Mouse (Mus musculus): ENCODE measurements around the gene Tspan15. TPM values are rescaled to one million over a fixed set of nuclear protein-coding genes. Genes with fewer than 3 reads are reported as not detected.

The Tspan15 gene
- polyA plus RNA-seq (2016; fragmentation: Nextera tagmentation; extraction: Ambion mirVana), result 11.7 and 12.5 TPM in 2 replicates

DNA sequence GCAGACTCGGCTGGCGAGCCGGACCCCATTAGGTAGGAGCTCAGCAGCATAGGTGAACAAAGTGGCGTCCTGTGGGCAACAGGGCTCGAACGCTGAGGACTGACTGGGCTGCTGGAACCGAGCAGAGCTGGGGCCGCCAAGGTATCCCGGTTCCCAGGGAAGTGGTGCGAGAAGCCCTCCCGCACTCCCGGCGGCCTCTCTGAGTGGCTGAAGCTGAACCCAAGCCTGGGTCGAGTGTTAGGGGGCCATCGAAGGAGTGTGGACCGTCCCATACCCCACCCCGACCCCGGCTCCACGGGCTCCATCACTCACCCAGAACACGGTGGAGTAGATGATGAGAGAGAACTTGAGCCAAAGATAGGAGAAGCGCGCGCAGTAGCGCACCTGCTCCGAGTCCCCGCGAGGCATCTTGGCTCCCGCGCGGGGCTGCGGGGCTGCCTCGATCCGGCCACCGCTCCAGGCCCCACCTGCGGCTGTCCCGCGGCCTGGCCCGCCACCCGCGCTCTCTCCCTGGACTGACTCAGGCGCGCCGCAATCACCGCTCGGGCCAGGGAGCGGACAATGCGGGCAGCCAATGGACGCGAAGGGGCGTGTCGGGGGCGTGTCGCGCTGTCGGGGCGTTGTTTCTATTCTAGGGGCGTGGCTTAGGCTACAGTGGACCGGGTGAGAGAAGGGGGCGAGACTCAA is at the start of gene Tspan15:
TSS of gene Tspan15 (minus strand) at position 544 of the 687 bp plus-strand sequence.
- Histone ChIP-seq H3K4me1 (peaks cover 6% of the 10 kb centered on the region), H3K4me3 (peak within 1 kb of the TSS; percentile 64), H3K9ac (replicated peaks) (peak within 1 kb of the TSS; percentile 63), H3K27me3 (peaks cover 35% of the 10 kb centered on the region), H3K9me3 (no peaks in the 10 kb centered on the region), H3K4me2 (replicated peaks) (peak within 1 kb of the TSS; percentile 91), H3K27ac (replicated peaks) (no peak within 1 kb of the TSS), H3K36me3 (no peaks in the 10 kb centered on the region)
- WGBS, result under 1% methylated on average over 59 of the region's 59 CpGs
- ATAC-seq (ENCODE audit: low FRiP score, low read depth), result peak; percentile 98

DNA sequence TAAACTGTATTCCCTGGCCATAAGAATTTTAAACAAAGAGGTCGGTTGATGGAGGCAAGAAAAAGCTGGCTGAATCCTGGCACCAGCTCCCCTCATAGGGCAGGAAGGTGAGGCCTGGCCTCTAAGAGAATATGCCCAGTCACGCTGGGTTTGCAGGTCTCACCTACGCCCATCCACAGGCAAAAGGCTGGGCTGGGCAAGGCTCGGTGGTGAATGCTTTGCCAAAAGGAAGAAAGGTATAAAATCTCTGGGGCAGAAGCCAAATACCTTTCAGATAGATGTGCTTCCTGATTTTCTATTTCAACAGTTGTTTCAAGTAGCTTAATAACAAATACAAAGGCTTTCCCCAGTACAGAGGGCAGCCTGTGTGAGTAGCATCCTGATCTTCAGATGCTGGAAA is 48.6 kb upstream of the Tspan15 start:
- Histone ChIP-seq H3K9ac (replicated peaks) (no peak overlapping the region), H3K4me3 (no peak overlapping the region), H3K36me3 (peaks cover 28% of the 10 kb centered on the region), H3K27ac (replicated peaks) (no peak overlapping the region), H3K4me1 (no peaks in the 10 kb centered on the region), H3K4me2 (replicated peaks) (no peak overlapping the region), H3K27me3 (no peaks in the 10 kb centered on the region), H3K9me3 (0 out of 2 replicates have a peak, but pooled peaks cover 2% of the 10 kb centered on the region)
- ATAC-seq (ENCODE audit: low FRiP score, low read depth), result no peak
- 85% methylated on average over 4 of the region's 4 CpGs for WGBS

- Histone ChIP-seq H3K36me3 (peaks cover 26% of the 10 kb centered on the region), H3K4me3 (no peak overlapping the region), H3K4me1 (no peaks in the 10 kb centered on the region), H3K9me3 (0 out of 2 replicates have a peak, but pooled peaks cover 2% of the 10 kb centered on the region), H3K9ac (replicated peaks) (no peak overlapping the region), H3K4me2 (replicated peaks) (no peak overlapping the region), H3K27ac (replicated peaks) (no peak overlapping the region), H3K27me3 (no peaks in the 10 kb centered on the region)
- WGBS, result 47% methylated on average over 3 of the region's 3 CpGs
- ATAC-seq (ENCODE audit: low FRiP score, low read depth), result no peak
Observed at GRCm38 (mm10) chr10:62279066-62279465, 48.0 kb upstream of the Tspan15 start.

- WGBS, result 97% methylated on average over 18 of the region's 19 CpGs
- no peak overlapping the region for H3K27ac ChIP-seq (replicated peaks)
- H3K27me3 ChIP-seq, result no peaks in the 10 kb centered on the region
- no peak overlapping the region for H3K9ac ChIP-seq (replicated peaks)
- no peak overlapping the region for H3K4me2 ChIP-seq (replicated peaks)
- 0 out of 2 replicates have a peak, but pooled peaks cover 2% of the 10 kb centered on the region for H3K9me3 ChIP-seq
- H3K36me3 ChIP-seq, result peaks cover 19% of the 10 kb centered on the region
- no peak for ATAC-seq (ENCODE audit: low FRiP score, low read depth)
- no peaks in the 10 kb centered on the region for H3K4me1 ChIP-seq
- H3K4me3 ChIP-seq, result no peak overlapping the region
Observed at GRCm38 (mm10) chr10:62277499-62278293, 46.6 kb upstream of the Tspan15 start.

- ATAC-seq (ENCODE audit: low FRiP score, low read depth), result no peak
- Histone ChIP-seq H3K36me3 (peaks cover 18% of the 10 kb centered on the region), H3K4me2 (replicated peaks) (no peak overlapping the region), H3K27ac (replicated peaks) (no peak overlapping the region), H3K9ac (replicated peaks) (no peak overlapping the region), H3K9me3 (0 out of 2 replicates have a peak, but pooled peaks cover under 1% of the 10 kb centered on the region), H3K4me1 (no peaks in the 10 kb centered on the region), H3K27me3 (no peaks in the 10 kb centered on the region), H3K4me3 (no peak overlapping the region)
- 47% methylated on average over 4 of the region's 4 CpGs for WGBS
Observed at GRCm38 (mm10) chr10:62275235-62275634, 44.2 kb upstream of the Tspan15 start.

- 87% methylated on average over 16 of the region's 16 CpGs for WGBS
Observed at GRCm38 (mm10) chr10:62269278-62269677, 38.2 kb upstream of the Tspan15 start.

DNA sequence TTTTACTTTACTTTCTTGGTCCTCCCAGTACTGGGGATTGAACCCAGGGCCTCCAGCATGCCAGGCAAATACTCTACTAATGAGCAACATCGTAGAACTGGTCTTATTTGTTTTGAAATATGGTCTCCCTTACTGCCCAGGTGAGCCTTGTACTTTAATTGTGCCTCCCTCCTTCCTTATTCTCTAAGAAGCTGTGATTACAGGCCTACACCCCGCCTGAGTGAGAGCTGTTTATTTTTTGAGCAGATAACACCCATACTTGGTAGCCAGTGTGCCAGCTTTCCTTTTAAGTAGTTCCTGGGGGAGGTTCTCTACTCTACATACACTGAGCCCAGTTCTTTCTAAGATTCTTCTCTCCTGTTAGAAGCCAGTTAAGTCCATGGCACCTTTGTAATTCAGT is 33.2 kb upstream of the Tspan15 start:
- H3K9ac ChIP-seq (replicated peaks), result no peak overlapping the region

More at GRCm38 (mm10) chr10:62269278-62269677, 38.2 kb upstream of the Tspan15 start:
- Histone ChIP-seq H3K4me1 (no peaks in the 10 kb centered on the region), H3K36me3 (peaks cover 17% of the 10 kb centered on the region), H3K9ac (replicated peaks) (no peak overlapping the region), H3K4me2 (replicated peaks) (no peak overlapping the region), H3K27ac (replicated peaks) (no peak overlapping the region), H3K4me3 (no peak overlapping the region), H3K9me3 (no peaks in the 10 kb centered on the region), H3K27me3 (no peaks in the 10 kb centered on the region)
- ATAC-seq (ENCODE audit: low FRiP score, low read depth), result no peak

DNA sequence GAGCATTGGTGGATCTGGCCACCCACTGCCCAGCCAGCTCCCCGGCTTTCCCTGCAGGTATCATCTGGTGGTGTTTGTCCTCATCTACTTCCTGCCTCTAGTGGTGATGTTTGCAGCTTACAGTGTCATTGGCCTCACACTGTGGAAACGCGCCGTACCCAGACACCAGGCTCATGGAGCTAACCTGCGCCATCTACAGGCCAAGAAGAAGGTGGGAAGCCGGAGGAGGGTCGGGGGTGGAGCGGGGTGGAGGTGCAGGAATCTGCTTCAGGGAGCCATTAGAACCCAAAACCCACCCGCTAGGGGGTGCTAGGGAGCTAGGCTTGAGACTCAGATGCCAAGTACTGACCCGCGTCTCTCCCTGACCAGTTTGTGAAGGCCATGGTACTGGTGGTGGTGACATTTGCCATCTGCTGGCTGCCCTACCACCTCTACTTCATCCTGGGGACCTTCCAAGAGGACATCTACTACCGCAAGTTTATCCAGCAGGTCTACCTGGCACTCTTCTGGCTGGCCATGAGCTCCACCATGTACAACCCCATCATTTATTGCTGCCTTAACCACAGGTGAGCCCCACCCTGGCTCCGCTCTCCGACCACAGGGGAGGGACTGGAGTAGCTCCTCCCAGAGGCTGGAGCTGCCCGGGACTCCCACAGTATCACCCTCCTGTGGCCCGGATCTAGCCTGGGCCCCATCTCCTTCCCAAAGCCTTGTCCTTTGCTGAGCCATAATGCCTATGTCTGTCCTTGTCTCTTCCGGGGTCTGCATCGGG is 30.2 kb upstream of the Tspan15 start:
- WGBS, result 17% methylated on average over 18 of the region's 18 CpGs
- Histone ChIP-seq H3K4me1 (no peaks in the 10 kb centered on the region), H3K27ac (replicated peaks) (no peak overlapping the region), H3K36me3 (no peaks in the 10 kb centered on the region), H3K27me3 (0 out of 2 replicates have a peak, but pooled peaks cover 10% of the 10 kb centered on the region), H3K4me3 (no peak overlapping the region), H3K9ac (replicated peaks) (no peak overlapping the region), H3K4me2 (replicated peaks) (no peak overlapping the region), H3K9me3 (no peaks in the 10 kb centered on the region)
- ATAC-seq (ENCODE audit: low FRiP score, low read depth), result peak; percentile 63

More for the DNA sequence above, 33.2 kb upstream of the Tspan15 start:
- H3K4me1 ChIP-seq, result no peaks in the 10 kb centered on the region
- 0 out of 2 replicates have a peak, but pooled peaks cover 10% of the 10 kb centered on the region for H3K27me3 ChIP-seq
- no peaks in the 10 kb centered on the region for H3K9me3 ChIP-seq
- no peak overlapping the region for H3K4me2 ChIP-seq (replicated peaks)
- H3K36me3 ChIP-seq, result peaks cover 3% of the 10 kb centered on the region; the same call in 1 of the 2 replicates
- no peak overlapping the region for H3K27ac ChIP-seq (replicated peaks)
- H3K4me3 ChIP-seq, result no peak overlapping the region
- whole genome bisulfite sequencing, result 74% methylated on average over 2 of the region's 2 CpGs
- no peak for ATAC-seq (ENCODE audit: low FRiP score, low read depth)

GRCm38 (mm10) chr10:62258298-62258697 is 27.2 kb upstream of the Tspan15 start:
- Histone ChIP-seq H3K27me3 (0 out of 2 replicates have a peak, but pooled peaks cover 10% of the 10 kb centered on the region), H3K9me3 (no peaks in the 10 kb centered on the region), H3K36me3 (no peaks in the 10 kb centered on the region), H3K9ac (replicated peaks) (no peak overlapping the region), H3K4me2 (replicated peaks) (no peak overlapping the region), H3K4me3 (no peak overlapping the region), H3K27ac (replicated peaks) (no peak overlapping the region), H3K4me1 (no peaks in the 10 kb centered on the region)
- WGBS, result 94% methylated on average over 5 of the region's 5 CpGs
- no peak for ATAC-seq (ENCODE audit: low FRiP score, low read depth)

- ATAC-seq (ENCODE audit: low FRiP score, low read depth), result no peak
- 88% methylated on average over 27 of the region's 27 CpGs for WGBS
Observed at GRCm38 (mm10) chr10:62252496-62253235, 21.6 kb upstream of the Tspan15 start.

DNA sequence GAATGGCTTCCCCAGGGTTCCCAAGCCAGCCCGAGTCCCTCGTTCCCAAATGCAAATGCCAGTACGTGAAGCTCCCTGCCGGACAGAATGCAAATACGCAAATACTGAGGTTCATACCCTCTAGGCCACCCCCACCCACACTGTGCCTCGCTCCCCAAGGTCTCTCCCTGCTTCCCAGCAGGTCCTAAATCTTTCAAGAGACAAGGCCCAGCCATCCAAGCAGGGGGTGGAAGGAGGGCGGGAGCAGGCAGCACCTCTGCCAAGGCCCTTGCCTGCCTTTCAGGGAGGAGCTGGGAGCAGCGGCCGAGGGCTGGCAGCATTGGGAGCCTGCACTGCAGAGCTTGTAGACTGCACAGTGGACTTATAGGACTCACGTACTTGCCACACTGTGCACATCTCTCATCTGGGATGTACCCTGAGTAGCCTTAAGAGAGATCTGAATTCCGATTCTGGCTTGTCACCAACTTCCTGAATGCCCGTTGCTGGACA is 21.0 kb upstream of the Tspan15 start, which contains the start of gene Tacr2:
TSS of gene Tacr2 (plus strand) at position 439 of the 489 bp plus-strand sequence.
- Histone ChIP-seq H3K27me3 (0 out of 2 replicates have a peak, but pooled peaks cover 5% of the 10 kb centered on the region), H3K4me2 (replicated peaks) (no peak within 1 kb of the TSS), H3K9me3 (no peaks in the 10 kb centered on the region), H3K4me3 (no peak within 1 kb of the TSS), H3K4me1 (no peaks in the 10 kb centered on the region), H3K9ac (replicated peaks) (no peak within 1 kb of the TSS), H3K27ac (replicated peaks) (no peak within 1 kb of the TSS), H3K36me3 (no peaks in the 10 kb centered on the region)
- ATAC-seq (ENCODE audit: low FRiP score, low read depth), result no peak
- 52% methylated on average over 12 of the region's 12 CpGs for WGBS

More at GRCm38 (mm10) chr10:62252496-62253235, 21.6 kb upstream of the Tspan15 start:
- Histone ChIP-seq H3K4me3 (no peak overlapping the region), H3K27me3 (0 out of 2 replicates have a peak, but pooled peaks cover 5% of the 10 kb centered on the region), H3K4me2 (replicated peaks) (no peak overlapping the region), H3K9me3 (no peaks in the 10 kb centered on the region), H3K4me1 (no peaks in the 10 kb centered on the region), H3K36me3 (no peaks in the 10 kb centered on the region), H3K9ac (replicated peaks) (no peak overlapping the region), H3K27ac (replicated peaks) (no peak overlapping the region)

Data from midbrain, embryonic 12.5 days (tissue).